Mouse (Mus musculus): ENCODE measurements at regions not wholly inside any gene's neighbourhood (a gene's known extent, or its start where the extent isn't known, plus 50 kb on each side); places are given as distances from the start of the nearest gene placed in this dataset.

DNA sequence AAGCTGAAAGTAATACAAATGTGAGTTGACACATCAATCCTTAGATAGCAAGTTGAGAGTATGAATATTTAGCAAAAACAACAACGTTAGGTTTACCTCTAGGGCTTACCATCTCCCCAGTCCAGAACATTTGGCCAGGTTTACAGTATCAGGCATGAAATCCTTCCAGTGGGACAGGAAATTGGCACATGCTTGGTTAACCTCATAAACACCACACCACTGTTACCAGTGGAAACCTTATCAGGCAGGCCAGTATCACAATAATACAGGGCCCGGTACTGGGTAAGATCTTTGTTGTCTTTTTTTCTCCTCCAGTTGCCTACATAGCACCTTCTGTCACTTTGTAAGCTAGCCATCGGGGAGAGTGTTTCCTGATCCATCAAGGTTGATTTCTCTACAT, 101.7 kb upstream of the Slc13a1 start:
- no peak for DNase-seq (ENCODE audit: low spot score)

DNA sequence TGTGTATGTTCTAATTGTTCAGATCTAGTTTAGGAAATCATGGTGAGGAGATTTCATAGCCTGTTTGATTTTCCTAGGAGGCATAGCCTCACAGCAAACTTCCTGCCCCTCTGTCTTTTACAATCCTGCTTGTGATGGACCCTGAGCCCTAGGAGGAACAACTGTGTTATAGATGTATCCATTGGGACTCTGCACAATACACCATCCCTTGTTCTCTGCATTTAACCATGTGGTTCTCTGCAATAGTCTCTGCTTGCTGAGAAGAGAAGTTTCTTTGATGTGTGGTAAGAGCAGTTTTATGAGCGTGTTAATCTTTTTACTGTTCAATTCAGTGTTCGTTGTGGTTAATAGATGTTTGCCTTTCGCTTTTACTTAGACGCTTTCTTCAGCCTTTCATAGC, 95.9 kb upstream of the Slc13a1 start:
- DNase-seq (ENCODE audit: low spot score): no peak

DNA sequence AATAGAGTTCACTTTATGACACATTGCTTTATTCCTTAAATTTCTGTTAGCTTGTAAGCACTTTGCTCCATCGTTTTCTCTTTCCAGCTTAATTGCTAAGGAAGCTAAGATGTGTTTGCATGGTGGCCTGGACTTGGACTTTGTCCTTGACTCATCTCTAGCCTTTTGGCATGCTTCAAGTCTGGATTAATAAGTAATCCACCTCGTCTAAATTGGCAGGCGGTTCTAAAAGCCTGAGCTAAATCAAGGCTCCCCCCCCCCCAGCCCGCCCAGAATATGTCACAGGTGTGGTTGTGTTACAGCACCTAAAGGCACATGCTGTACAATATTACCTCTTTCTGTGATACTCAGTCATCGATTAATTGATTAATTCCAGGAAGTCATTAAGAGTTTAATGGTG, 94.7 kb upstream of the Slc13a1 start:
- DNase-seq (ENCODE audit: low spot score): no peak

DNA sequence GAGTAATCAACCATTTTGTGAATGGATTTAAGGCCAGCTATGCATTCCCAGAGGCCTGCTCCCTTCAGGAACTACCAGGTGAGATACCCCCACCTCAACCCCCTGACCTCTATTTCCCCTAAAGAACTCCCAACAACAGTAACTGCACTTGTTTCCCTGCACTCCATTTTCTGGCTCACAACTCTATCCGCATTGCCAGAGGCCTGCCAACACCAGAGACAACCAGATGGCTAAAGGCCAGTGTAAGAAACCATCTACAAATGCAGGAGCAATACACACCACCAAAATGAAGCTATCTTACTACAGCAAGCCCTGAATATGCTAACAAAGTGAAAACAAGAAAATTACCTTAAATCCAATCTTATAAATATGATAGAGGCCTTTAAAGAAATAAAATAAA, 77.7 kb upstream of the Slc13a1 start:
- no peak for DNase-seq (ENCODE audit: low spot score)

DNA sequence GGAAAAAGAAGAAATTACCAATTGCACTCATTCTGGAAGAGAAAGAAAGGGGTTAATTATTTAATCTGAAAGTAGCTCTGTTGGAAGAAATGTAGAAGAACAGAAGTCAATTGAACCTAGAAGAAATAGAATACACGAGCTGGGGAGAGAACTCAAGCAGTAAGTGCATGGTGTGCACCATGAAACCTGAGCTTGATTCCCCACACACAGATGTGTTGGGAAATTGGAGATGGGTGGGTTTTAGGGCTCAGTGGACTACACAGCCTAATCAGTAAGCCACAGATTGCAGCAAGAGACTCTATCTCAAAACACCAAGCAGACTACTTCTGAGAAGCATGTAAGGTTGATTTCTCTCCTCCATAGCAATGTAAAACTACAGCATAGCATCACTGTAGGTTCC, 70.6 kb upstream of the Slc13a1 start:
- DNase-seq (ENCODE audit: low spot score): no peak

DNA sequence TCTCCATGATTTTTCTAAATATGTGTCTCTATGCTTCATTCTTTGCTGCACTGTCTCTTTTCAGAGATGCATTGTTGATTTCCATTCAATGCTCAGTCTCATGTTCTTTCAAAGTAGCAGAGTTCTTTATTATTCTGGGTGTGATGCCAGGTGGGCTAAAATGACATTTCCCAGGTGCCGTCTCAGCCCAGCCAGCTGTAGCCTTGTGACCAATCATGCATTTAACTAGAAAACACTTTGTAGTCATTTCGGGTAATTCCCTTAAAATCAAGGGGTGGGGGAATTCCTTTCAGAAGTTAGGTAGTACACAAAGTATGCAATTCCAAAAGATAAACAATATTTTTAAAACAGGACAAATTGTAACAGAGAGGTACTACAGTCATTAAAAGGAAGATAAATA, 70.2 kb upstream of the Slc13a1 start:
- DNase-seq (ENCODE audit: low spot score): no peak

DNA sequence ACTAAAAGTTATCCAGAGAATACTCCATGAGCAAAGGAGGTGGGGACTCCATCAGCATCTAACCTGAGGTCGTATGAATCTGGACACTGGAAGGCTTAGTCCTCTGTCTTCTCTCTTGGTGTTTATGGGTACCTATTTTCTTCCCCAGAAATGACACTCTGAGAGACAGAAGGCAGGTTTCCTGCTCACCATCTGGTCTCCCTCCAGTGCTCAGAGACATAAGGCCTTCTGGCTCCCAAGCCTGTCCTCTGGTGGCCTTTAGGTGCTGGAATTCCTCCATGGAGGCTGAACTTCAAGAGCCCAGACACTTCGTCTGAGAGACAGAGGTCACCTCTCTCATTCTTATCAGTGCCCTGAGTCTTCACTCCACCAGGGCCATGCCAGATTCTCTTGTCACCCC, 65.7 kb upstream of the Slc13a1 start:
- DNase-seq (ENCODE audit: low spot score): no peak

DNA sequence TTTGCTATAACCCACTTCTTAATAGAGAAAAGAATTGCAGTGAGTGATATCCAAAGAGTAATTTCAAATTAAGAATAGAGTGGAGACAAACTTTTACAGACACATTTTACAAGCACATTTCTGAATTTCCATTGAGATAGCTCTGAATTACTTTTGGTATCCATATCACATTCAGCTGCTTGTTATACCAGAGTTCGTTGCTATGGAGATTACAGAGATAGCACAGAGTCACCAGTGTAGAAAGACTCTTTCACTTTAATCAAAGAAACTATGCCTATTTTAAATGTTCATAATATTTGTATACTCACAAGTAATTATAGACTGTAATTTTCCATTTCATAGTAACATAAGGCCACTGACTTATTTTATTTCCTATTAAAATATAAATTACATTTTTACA, 52.7 kb upstream of the Slc13a1 start:
- DNase-seq (ENCODE audit: low spot score): no peak

DNA sequence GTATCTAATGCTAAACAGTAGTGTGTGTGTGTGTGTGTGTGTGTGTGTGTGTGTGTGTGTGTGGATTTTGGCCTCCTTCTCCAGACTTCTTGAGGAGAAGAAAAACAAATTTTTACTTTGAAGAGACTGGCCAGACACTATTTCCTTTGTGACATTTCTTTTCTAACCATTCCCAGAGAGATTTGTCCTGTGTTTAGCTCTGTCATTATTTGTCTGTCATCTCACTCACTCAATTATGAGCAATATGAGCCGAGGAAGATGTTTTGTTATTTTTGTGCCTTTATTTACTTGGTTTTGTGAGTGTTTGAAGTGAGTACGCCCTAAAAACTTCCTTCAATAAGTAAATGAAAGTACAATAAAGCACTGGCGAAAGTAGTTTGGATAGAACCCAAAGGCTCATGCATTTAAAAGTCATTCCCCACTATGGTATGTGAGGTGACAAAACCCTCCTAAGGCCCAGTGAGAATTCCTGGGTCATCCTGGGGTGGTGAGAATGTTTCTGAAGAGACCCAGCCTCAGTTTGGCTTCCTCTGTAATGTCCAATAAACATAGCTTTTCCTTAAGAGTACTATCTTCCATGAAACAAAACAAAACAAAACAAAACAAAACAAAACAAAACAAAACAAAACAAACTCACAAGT, 52.1 kb upstream of the Slc13a1 start:
- no peak for DNase-seq (ENCODE audit: low spot score)

Measured in heart, adult 8-10 months (tissue).